ENCODE assay signal across 26 mouse cellular contexts in genomic region chr12:71532161-71532560, GRCm38 (mm10).
DNase-seq lines count a peak whose midpoint lies in the region; ATAC-seq lines count a peak whose summit lies in the region.
"Had no signal": no experiment of that assay in that cellular context is flagged by ENCODE, and none has a peak within 500 bp of the region (broad histone marks: within the 10 kb centered on the region; RNA-seq: fewer than 3 reads in every experiment).

No protein-coding gene starts in this region.

- WGBS in forebrain, embryonic 12.5 days, result 77% methylated on average over 3 of the region's 3 CpGs
- 74% methylated on average over 3 of the region's 3 CpGs for WGBS in forebrain, embryonic 11.5 days
- WGBS in hindbrain, embryonic 11.5 days, result 83% methylated on average over 3 of the region's 3 CpGs
- WGBS in midbrain, embryonic 12.5 days, result 80% methylated on average over 3 of the region's 3 CpGs
- 42% methylated on average over 3 of the region's 3 CpGs for WGBS in neural tube, embryonic 15.5 days

- peaks cover 28% of the 10 kb centered on the region for H3K4me1 ChIP-seq in forebrain, embryonic 12.5 days
- H3K4me1 ChIP-seq in forebrain, embryonic 11.5 days (replicated peaks; ENCODE audit: control insufficient read depth, insufficient read depth, low read length), result peaks cover 6% of the 10 kb centered on the region; the same call in 1 of the 2 replicates
- H3K4me1 ChIP-seq in hindbrain, embryonic 11.5 days (replicated peaks; ENCODE audit: control insufficient read depth, insufficient read depth, low read length), result peaks cover 5% of the 10 kb centered on the region; the same call in 1 of the 2 replicates
- peaks cover 28% of the 10 kb centered on the region for H3K4me1 ChIP-seq in midbrain, embryonic 12.5 days
- peaks cover 35% of the 10 kb centered on the region for H3K4me1 ChIP-seq in neural tube, embryonic 15.5 days
- H3K4me1 ChIP-seq: heart, embryonic 12.5 days had no signal

- no peak for DNase-seq in forebrain, embryonic 11.5 days (ENCODE audit: low spot score)
- no peak for DNase-seq in hindbrain, embryonic 11.5 days (ENCODE audit: low spot score)
- no peak for DNase-seq in T-cell, adult 2 months (ENCODE audit: low spot score)
- DNase-seq in Muller cell, postnatal 12 days (ENCODE audit: inconsistent ontology term), result no peak
- DNase-seq: adrenal gland, postnatal 25 days; cerebellum, adult 11-12 months; cerebellum, postnatal 36 days; gastrocnemius, adult 2 months; heart, postnatal 14 days; kidney, adult 8-10 months; kidney, postnatal 25 days; layer of hippocampus, adult 9-11 months; left cerebral cortex, postnatal 4 days; liver; liver, postnatal 0 days; lung, postnatal 10 days; spleen, adult 18-20 months; thymus, adult 2 months had no signal

- peak overlapping the region; percentile 90; the same call in 1 of the 2 replicates for H3K27ac ChIP-seq in forebrain, embryonic 12.5 days
- no peak overlapping the region for H3K27ac ChIP-seq in forebrain, embryonic 11.5 days (ENCODE audit: low read depth, low read length)
- H3K27ac ChIP-seq in hindbrain, embryonic 11.5 days (ENCODE audit: low read depth, low read length), result peak overlapping the region; percentile 34
- H3K27ac ChIP-seq in midbrain, embryonic 12.5 days (replicated peaks), result peak overlapping the region; percentile 82
- peak overlapping the region; percentile 65; the same call in 1 of the 2 replicates for H3K27ac ChIP-seq in neural tube, embryonic 15.5 days (replicated peaks)
- H3K27ac ChIP-seq: gastrocnemius, adult 2 months; left cerebral cortex, adult 2 months had no signal

- H3K4me2 ChIP-seq in forebrain, embryonic 12.5 days, result no peak overlapping the region
- H3K4me2 ChIP-seq in forebrain, embryonic 11.5 days (ENCODE audit: low read depth, low read length, severe bottlenecking), result no peak overlapping the region
- H3K4me2 ChIP-seq in hindbrain, embryonic 11.5 days (replicated peaks; ENCODE audit: low read depth, low read length), result no peak overlapping the region
- no peak overlapping the region; the same call in 1 of the 2 replicates for H3K4me2 ChIP-seq in midbrain, embryonic 12.5 days (replicated peaks)
- no peak overlapping the region for H3K4me2 ChIP-seq in neural tube, embryonic 15.5 days
- H3K4me2 ChIP-seq: heart, embryonic 12.5 days had no signal

- no peak for ATAC-seq in forebrain, embryonic 12.5 days (ENCODE audit: low FRiP score)
- ATAC-seq in forebrain, embryonic 11.5 days (replicated peaks; ENCODE audit: low FRiP score), result no peak
- no peak for ATAC-seq in hindbrain, embryonic 11.5 days (ENCODE audit: low FRiP score)
- ATAC-seq in midbrain, embryonic 12.5 days (ENCODE audit: low FRiP score, low read depth), result 0 out of 2 replicates have a peak, but pooled peaks have one; percentile 31
- ATAC-seq in neural tube, embryonic 15.5 days (ENCODE audit: low FRiP score), result no peak
- ATAC-seq in activated CD4-positive, CD25-positive, alpha-beta regulatory T cell, adult 4 months, result no peak
- ATAC-seq: CD4-positive, CD25-positive, alpha-beta regulatory T cell, adult 4 months; inflammation-experienced regulatory T-cells, adult 6 months; liver, postnatal 0 days had no signal

- H3K36me3 ChIP-seq in forebrain, embryonic 12.5 days (replicated peaks), result no peaks in the 10 kb centered on the region
- H3K36me3 ChIP-seq in forebrain, embryonic 11.5 days (ENCODE audit: control insufficient read depth, insufficient read depth, low read length), result no peaks in the 10 kb centered on the region
- H3K36me3 ChIP-seq in hindbrain, embryonic 11.5 days (ENCODE audit: control insufficient read depth, insufficient read depth, low read length), result no peaks in the 10 kb centered on the region
- H3K36me3 ChIP-seq in midbrain, embryonic 12.5 days, result no peaks in the 10 kb centered on the region
- no peaks in the 10 kb centered on the region for H3K36me3 ChIP-seq in neural tube, embryonic 15.5 days
- H3K36me3 ChIP-seq: heart, embryonic 12.5 days had no signal

- H3K27me3 ChIP-seq in forebrain, embryonic 12.5 days, result peaks cover 14% of the 10 kb centered on the region; the same call in 1 of the 2 replicates
- no peaks in the 10 kb centered on the region for H3K27me3 ChIP-seq in forebrain, embryonic 11.5 days (ENCODE audit: control insufficient read depth, insufficient read depth, low read length)
- no peaks in the 10 kb centered on the region for H3K27me3 ChIP-seq in hindbrain, embryonic 11.5 days (ENCODE audit: control insufficient read depth, insufficient read depth, low read length)
- H3K27me3 ChIP-seq in midbrain, embryonic 12.5 days, result peaks cover 10% of the 10 kb centered on the region
- H3K27me3 ChIP-seq in neural tube, embryonic 15.5 days (replicated peaks), result no peaks in the 10 kb centered on the region
- H3K27me3 ChIP-seq: heart, embryonic 12.5 days had no signal

- H3K9ac ChIP-seq in forebrain, embryonic 12.5 days, result no peak overlapping the region
- no peak overlapping the region for H3K9ac ChIP-seq in forebrain, embryonic 11.5 days (ENCODE audit: low read length)
- H3K9ac ChIP-seq in hindbrain, embryonic 11.5 days (ENCODE audit: low read depth, low read length), result no peak overlapping the region
- no peak overlapping the region for H3K9ac ChIP-seq in midbrain, embryonic 12.5 days (replicated peaks)
- no peak overlapping the region for H3K9ac ChIP-seq in neural tube, embryonic 15.5 days (replicated peaks)
- H3K9ac ChIP-seq: heart, embryonic 12.5 days; liver, postnatal 0 days had no signal

- H3K9me3 ChIP-seq in forebrain, embryonic 12.5 days, result no peaks in the 10 kb centered on the region
- no peaks in the 10 kb centered on the region for H3K9me3 ChIP-seq in forebrain, embryonic 11.5 days (ENCODE audit: control insufficient read depth, low read length)
- H3K9me3 ChIP-seq in hindbrain, embryonic 11.5 days (ENCODE audit: control insufficient read depth, low read length), result no peaks in the 10 kb centered on the region
- H3K9me3 ChIP-seq in midbrain, embryonic 12.5 days, result no peaks in the 10 kb centered on the region
- no peaks in the 10 kb centered on the region for H3K9me3 ChIP-seq in neural tube, embryonic 15.5 days (replicated peaks)
- H3K9me3 ChIP-seq: heart, embryonic 12.5 days had no signal

- no peak overlapping the region for H3K4me3 ChIP-seq in forebrain, embryonic 12.5 days (replicated peaks)
- H3K4me3 ChIP-seq in forebrain, embryonic 11.5 days (ENCODE audit: low read depth, low read length), result no peak overlapping the region
- H3K4me3 ChIP-seq in hindbrain, embryonic 11.5 days (ENCODE audit: low read depth, low read length), result no peak overlapping the region
- H3K4me3 ChIP-seq in midbrain, embryonic 12.5 days, result no peak overlapping the region
- no peak overlapping the region for H3K4me3 ChIP-seq in neural tube, embryonic 15.5 days (replicated peaks)
- H3K4me3 ChIP-seq: gastrocnemius, adult 2 months; heart, embryonic 12.5 days; left cerebral cortex, adult 2 months had no signal
